Mouse (Mus musculus) neural tube, embryonic 15.5 days (tissue): Measurements from ENCODE around the gene Morf4l2. TPM values are rescaled to one million over a fixed set of nuclear protein-coding genes. Genes with fewer than 3 reads are reported as not detected.

ENCODE experiments used
- ATAC-seq: fragments of 200-750 bp; cut with Nextera tagmentation; 2 replicates; pipeline ENCODE4 v1.8.0; 2017; ENCODE audit warnings: mild to moderate bottlenecking, moderate TSS enrichment, moderate library complexity; ENCODE audit not compliant: low FRiP score
- H3K27ac ChIP-seq: fragments of 300-500 bp; sonication (generic); replicated peaks from 2 replicates; pipeline ENCODE4 v1.5.1; 2015; ENCODE audit warnings: mild to moderate bottlenecking, inconsistent platforms
- H3K27me3 ChIP-seq: fragments of 300-500 bp; sonication (generic); replicated peaks from 2 replicates; pipeline ENCODE4 v1.6.1; 2015; ENCODE audit warnings: inconsistent platforms
- H3K36me3 ChIP-seq: fragments of 300-500 bp; sonication (generic); 2 replicates; pipeline ENCODE4 v1.6.1; 2015; ENCODE audit warnings: inconsistent platforms
- H3K4me1 ChIP-seq: fragments of 300-500 bp; sonication (generic); 2 replicates; pipeline ENCODE4 v1.6.1; 2015; ENCODE audit warnings: inconsistent platforms
- H3K4me2 ChIP-seq: fragments of 300-500 bp; sonication (generic); 2 replicates; pipeline ENCODE4 v1.6.1; 2015; ENCODE audit warnings: inconsistent platforms, mild to moderate bottlenecking, moderate library complexity
- H3K4me3 ChIP-seq: fragments of 300-500 bp; sonication (generic); replicated peaks from 2 replicates; pipeline ENCODE4 v1.5.1; 2015; ENCODE audit warnings: mild to moderate bottlenecking, inconsistent platforms
- H3K9ac ChIP-seq: fragments of 300-500 bp; sonication (generic); replicated peaks from 2 replicates; pipeline ENCODE4 v1.6.1; 2015; ENCODE audit warnings: mild to moderate bottlenecking, inconsistent platforms
- H3K9me3 ChIP-seq: fragments of 300-500 bp; sonication (generic); replicated peaks from 2 replicates; pipeline ENCODE4 v1.6.1; 2016; ENCODE audit warnings: inconsistent platforms
- WGBS: fragments of 180-500 bp; shearing (Covaris S2); methylation state at CpG from one replicate; pipeline ENCODE4 v1.1.7; 2015; ENCODE audit warnings: mixed read lengths; 5-methylcytosine and 5-hydroxymethylcytosine counted together
- polyA plus RNA-seq: library from polyadenylated mRNA; unstranded; fragments of >200 nt; fragmentation: Nextera tagmentation; extraction: Ambion mirVana; gene quantifications from 2 replicates; pipeline ENCODE4 v1.2.1, GENCODE M21; 2015

Morf4l2 gene
- 509 and 511 TPM in 2 replicates for polyA plus RNA-seq

DNA sequence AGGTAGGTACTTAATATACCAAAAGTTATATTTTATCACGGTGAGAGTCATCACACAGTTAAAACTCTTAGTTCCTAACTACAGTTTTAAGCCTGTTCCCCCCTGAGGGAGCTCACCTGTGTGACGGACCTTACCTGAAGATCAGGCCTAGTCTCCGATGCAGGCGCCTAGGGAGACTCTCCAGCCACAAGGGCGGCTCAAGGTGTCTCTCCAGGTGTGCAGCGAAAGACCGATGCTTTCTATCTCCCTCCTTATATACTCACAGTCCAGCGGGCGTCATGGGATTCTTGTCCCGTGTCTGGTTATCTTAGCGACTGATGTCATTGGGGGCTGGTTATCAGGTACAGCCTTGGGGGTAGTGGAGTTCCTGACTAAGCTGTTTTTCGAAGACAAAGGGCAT is at the start of gene Morf4l2:
TSS of gene Morf4l2 (minus strand) at position 232 of the 400 bp plus-strand sequence.
- no peaks in the 10 kb centered on the region for H3K36me3 ChIP-seq
- H3K4me1 ChIP-seq, result peaks cover 3% of the 10 kb centered on the region
- no peaks in the 10 kb centered on the region for H3K9me3 ChIP-seq
- H3K9ac ChIP-seq, result peak within 1 kb of the TSS; percentile 46
- H3K27me3 ChIP-seq, result no peaks in the 10 kb centered on the region
- H3K4me2 ChIP-seq, result peak within 1 kb of the TSS; percentile 58
- 94% methylated on average over 12 of the region's 12 CpGs for WGBS
- no peak for ATAC-seq
- H3K27ac ChIP-seq, result peak within 1 kb of the TSS; percentile 94
- peak within 1 kb of the TSS; percentile 53 for H3K4me3 ChIP-seq

DNA sequence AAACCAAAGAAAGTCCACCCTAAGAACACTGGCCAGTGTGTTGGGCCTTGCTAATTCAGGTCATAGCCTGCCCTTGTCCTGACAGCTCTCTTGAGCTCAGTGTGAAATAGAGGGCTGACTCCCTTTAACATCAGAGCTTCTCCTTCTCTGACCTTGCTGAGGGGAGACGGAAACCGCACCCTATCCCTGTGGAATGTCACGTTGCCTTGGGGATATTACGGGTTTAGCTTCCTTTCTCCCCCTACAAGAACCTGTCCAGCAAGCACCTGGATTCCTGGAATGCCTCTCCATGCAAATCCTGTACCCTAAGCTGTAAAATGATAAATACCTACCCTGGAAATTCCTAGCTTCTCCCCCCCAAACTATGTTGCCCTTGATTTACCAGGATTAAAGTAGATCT is 46.0 kb upstream of the Morf4l2 start:
- Histone ChIP-seq H3K4me1 (no peaks in the 10 kb centered on the region), H3K36me3 (no peaks in the 10 kb centered on the region), H3K27me3 (no peaks in the 10 kb centered on the region), H3K9me3 (no peaks in the 10 kb centered on the region), H3K4me3 (no peak overlapping the region), H3K9ac (no peak overlapping the region), H3K27ac (no peak overlapping the region), H3K4me2 (no peak overlapping the region)
- ATAC-seq, result no peak
- 89% methylated on average over 4 of the region's 4 CpGs for WGBS

DNA sequence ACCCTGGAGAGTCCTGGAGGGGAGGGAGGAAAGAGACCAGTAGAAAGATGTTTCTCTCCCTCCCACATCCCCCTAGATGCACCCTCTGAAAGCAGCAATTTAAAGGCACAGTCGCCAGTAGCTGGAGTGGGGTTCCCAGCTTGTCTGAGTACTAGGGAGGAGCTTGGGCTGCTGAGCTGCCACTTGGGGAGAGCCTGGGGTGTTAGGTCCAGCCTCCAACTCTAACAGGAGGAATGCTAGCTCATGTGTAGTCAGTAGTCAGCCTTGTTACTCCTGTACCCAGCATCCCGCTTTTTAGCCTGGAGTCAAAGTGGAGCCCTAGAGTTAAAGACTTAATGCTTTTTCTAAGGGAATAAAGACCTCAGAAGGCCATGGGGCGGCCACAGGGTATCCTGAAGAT is 36.6 kb upstream of the Morf4l2 start, which contains the start of gene Glra4:
TSS of gene Glra4 (minus strand) at position 101 of the 400 bp plus-strand sequence.
- WGBS, result 86% methylated on average over 3 of the region's 3 CpGs
- no peaks in the 10 kb centered on the region for H3K36me3 ChIP-seq
- ATAC-seq, result no peak

DNA sequence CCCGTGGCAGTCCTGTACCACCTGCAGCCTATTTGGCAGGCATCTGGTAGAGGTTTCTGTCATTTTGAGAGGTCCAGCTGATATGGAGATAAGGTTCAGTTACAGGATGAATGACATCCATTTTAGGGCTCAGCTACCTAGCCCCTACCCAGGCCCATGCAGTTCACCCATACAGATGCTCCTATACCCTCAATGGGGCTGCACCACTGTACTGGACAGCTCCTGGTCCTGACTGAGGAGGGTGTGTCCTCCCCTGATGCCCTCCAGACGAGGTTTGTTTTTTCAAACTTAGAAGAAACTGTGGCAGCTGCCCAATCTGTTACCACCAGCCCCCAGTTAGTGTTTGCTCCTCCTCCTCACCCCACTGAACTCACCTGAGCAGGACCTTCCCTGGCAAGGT is 35.8 kb upstream of the Morf4l2 start:
- Histone ChIP-seq H3K27ac (no peak overlapping the region), H3K9me3 (no peaks in the 10 kb centered on the region), H3K4me3 (no peak overlapping the region), H3K36me3 (no peaks in the 10 kb centered on the region), H3K4me2 (no peak overlapping the region), H3K9ac (no peak overlapping the region), H3K27me3 (no peaks in the 10 kb centered on the region), H3K4me1 (no peaks in the 10 kb centered on the region)
- ATAC-seq, result no peak
- WGBS, result 67% methylated on average over 2 of the region's 2 CpGs

More for the DNA sequence above, 36.6 kb upstream of the Morf4l2 start, which contains the start of gene Glra4:
- no peak within 1 kb of the TSS for H3K9ac ChIP-seq
- no peak within 1 kb of the TSS for H3K4me3 ChIP-seq
- no peak within 1 kb of the TSS for H3K4me2 ChIP-seq
- H3K4me1 ChIP-seq, result no peaks in the 10 kb centered on the region
- no peak within 1 kb of the TSS for H3K27ac ChIP-seq
- no peaks in the 10 kb centered on the region for H3K9me3 ChIP-seq
- H3K27me3 ChIP-seq, result no peaks in the 10 kb centered on the region

DNA sequence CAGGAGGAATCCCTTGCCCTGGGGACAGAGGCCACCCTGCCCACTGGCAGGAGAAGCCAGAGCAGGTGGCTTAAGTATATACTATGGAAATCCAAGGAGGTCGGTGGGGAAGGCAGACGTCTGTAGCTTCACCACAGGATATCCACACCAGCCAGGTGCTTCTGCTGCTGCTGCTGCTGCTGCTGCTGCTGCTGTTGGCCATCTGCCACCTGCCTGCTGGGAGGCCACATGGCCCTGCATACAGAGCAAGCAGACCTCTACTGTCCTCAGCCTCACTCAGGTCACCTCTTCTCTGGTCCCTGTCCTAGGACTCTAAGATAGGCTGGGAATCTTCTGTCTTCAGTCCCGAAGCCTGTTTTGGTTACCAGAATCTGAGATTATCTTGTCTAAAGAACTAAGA is 34.6 kb upstream of the Morf4l2 start:
- Histone ChIP-seq H3K9me3 (no peaks in the 10 kb centered on the region), H3K4me3 (no peak overlapping the region)
- 77% methylated on average over 3 of the region's 3 CpGs for WGBS

DNA sequence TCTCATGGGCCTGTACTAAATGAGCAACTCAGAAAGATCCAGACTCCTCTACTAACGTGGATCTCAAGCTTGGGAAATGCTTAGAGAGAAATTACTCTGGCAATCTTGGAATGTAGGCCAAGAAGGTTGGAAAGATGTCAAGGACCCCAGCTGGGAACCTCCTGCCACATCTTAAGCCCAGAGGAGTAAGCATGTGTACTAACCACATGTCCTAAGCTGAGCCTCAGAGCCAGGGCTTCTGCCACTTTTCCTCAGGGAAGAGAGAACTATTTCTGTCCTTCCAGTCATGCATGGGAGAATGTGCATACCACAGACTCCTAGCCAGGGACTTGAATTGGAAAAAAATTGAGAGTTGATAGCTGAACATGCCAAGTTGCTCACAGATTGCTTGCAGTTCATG is 29.5 kb upstream of the Morf4l2 start:
- Histone ChIP-seq H3K4me2 (no peak overlapping the region), H3K36me3 (no peaks in the 10 kb centered on the region), H3K4me3 (no peak overlapping the region), H3K4me1 (no peaks in the 10 kb centered on the region), H3K27ac (no peak overlapping the region), H3K27me3 (no peaks in the 10 kb centered on the region; the same call in 1 of the 2 replicates), H3K9me3 (no peaks in the 10 kb centered on the region), H3K9ac (no peak overlapping the region)
- ATAC-seq, result no peak
- 74% methylated on average over 1 of the region's 1 CpGs for WGBS

More for the DNA sequence above, 34.6 kb upstream of the Morf4l2 start:
- no peaks in the 10 kb centered on the region for H3K36me3 ChIP-seq
- H3K4me2 ChIP-seq, result no peak overlapping the region
- no peak overlapping the region for H3K27ac ChIP-seq
- no peaks in the 10 kb centered on the region for H3K4me1 ChIP-seq
- no peak overlapping the region for H3K9ac ChIP-seq
- H3K27me3 ChIP-seq, result no peaks in the 10 kb centered on the region
- no peak for ATAC-seq

DNA sequence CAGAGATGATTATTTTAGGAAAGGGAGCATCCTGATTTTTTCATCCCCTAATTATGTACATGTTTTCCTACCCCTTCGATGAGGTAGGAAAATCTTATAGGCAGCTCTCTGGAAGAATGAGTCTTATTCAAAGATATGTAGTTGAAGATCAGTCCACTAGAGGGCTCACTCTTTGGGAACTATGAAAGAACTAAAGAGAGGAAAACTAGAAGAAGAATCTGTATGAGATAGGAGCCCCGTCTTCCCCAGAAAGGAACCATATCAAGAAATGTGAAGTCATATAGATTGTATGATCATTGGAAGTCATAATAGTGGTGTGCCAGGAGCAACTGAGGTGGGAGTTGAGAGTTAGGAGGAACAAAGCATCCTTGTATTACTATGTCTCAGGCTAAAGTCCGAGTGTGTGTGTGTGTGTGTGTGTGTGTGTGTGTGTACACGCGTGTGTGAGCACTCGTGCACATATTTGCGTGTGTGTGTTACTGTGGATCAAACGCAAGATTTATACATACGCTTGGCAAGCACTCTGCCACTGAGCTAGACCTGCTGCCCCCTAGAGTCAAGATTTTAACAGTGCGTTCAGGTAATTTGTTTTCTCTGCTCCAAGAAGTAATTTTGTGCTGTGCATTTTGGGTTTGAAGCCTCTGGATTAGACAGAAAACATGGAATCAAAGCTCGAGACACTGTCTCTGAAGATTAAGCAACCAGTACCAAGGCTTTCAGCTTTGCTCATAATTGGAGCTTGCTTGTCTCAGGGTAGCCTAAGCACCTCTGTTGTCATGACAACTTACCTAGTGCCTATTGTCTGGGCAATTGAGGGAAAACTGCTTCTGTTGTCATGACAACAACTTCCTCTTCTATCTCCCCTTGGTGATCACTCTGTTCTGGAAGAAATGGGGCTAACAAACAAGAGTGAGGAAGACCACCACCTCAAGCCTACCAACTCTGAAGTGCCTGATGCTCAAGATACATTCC is 17.9 kb upstream of the Morf4l2 start:
- 0 out of 2 replicates have a peak overlapping the region, but pooled peaks have one; percentile 33 for H3K27ac ChIP-seq
- peak overlapping the region; percentile 22 for H3K4me2 ChIP-seq

DNA sequence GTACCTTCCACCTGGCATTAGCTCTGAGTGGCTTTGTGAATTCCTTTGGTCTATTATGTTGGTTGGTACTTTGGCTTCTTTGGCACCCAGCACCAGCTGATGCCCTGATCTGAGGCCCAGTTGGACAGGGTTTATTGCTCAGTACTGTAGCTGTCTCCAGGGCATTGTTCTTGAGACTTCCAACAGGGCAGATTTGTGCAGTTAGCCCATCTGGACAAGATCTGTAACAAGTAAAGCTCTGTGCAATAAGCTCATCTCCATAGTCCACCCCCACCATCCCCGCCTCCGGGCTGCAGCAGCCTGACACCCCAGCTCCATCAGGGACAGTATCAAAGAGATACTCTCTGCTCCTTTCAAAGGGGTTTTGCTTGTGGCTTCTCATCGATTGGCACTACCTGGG is 12.0 kb upstream of the Morf4l2 start:
- WGBS, result 81% methylated on average over 3 of the region's 3 CpGs
- no peak overlapping the region for H3K27ac ChIP-seq
- H3K27me3 ChIP-seq, result no peaks in the 10 kb centered on the region
- no peak overlapping the region for H3K4me3 ChIP-seq
- no peak overlapping the region for H3K4me2 ChIP-seq
- H3K9me3 ChIP-seq, result no peaks in the 10 kb centered on the region
- H3K9ac ChIP-seq, result no peak overlapping the region
- no peaks in the 10 kb centered on the region for H3K36me3 ChIP-seq
- no peaks in the 10 kb centered on the region for H3K4me1 ChIP-seq
- ATAC-seq, result no peak

More for the DNA sequence above, 17.9 kb upstream of the Morf4l2 start:
- Histone ChIP-seq H3K36me3 (no peaks in the 10 kb centered on the region), H3K9ac (no peak overlapping the region), H3K27me3 (no peaks in the 10 kb centered on the region), H3K4me3 (no peak overlapping the region), H3K9me3 (no peaks in the 10 kb centered on the region), H3K4me1 (no peaks in the 10 kb centered on the region)
- 65% methylated on average over 11 of the region's 11 CpGs for WGBS
- peak; percentile 87 for ATAC-seq

DNA sequence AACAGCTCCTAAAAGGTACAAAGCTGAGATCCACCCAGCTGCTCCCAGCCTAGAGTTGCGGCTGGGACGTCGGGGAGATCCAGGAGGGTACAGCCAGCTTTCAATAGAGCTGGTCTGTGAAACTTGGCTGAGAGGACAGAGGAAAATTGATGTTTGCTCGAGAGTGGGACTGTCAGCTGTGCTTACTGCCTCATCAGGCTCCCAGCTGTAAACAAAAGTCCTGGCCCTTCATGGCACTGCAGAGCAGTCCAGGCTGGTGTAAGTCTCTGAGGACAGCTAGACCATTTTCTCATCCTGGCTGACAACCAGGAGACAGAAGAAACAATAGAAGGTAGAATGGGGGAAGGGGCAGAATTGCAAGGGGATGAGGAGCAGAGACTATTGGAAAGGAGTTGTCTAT is 5.8 kb upstream of the Morf4l2 start:
- Histone ChIP-seq H3K36me3 (no peaks in the 10 kb centered on the region), H3K4me1 (no peaks in the 10 kb centered on the region), H3K9ac (no peak overlapping the region), H3K4me2 (no peak overlapping the region), H3K4me3 (no peak overlapping the region), H3K9me3 (no peaks in the 10 kb centered on the region), H3K27me3 (no peaks in the 10 kb centered on the region), H3K27ac (no peak overlapping the region)
- WGBS, result 69% methylated on average over 4 of the region's 4 CpGs
- no peak for ATAC-seq

DNA sequence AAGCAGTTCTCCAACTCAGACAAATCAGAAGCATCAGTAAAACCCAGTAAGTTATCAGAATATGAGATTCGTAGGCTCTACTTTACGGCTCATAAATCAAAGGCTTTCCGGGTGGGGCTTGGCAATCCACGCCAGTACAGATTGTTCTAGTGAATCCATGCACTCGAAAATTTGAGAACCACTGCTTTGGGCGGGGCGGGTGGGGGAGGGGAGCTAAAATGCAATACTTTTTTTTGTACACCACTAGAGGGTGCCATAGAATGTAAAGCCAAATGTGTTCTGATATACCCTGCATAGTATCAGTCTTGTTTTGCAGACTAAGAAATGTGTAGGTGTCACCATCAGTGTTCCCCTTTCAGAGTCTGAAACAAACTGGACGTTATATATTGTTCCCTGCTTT is 1.2 kb upstream of the Morf4l2 start:
- H3K27ac ChIP-seq, result no peak overlapping the region
- H3K4me3 ChIP-seq, result no peak overlapping the region
- no peaks in the 10 kb centered on the region for H3K4me1 ChIP-seq
- no peaks in the 10 kb centered on the region for H3K9me3 ChIP-seq
- H3K9ac ChIP-seq, result no peak overlapping the region
- no peaks in the 10 kb centered on the region for H3K36me3 ChIP-seq
- H3K27me3 ChIP-seq, result no peaks in the 10 kb centered on the region
- WGBS, result 82% methylated on average over 8 of the region's 8 CpGs
- H3K4me2 ChIP-seq, result no peak overlapping the region
- ATAC-seq, result no peak

DNA sequence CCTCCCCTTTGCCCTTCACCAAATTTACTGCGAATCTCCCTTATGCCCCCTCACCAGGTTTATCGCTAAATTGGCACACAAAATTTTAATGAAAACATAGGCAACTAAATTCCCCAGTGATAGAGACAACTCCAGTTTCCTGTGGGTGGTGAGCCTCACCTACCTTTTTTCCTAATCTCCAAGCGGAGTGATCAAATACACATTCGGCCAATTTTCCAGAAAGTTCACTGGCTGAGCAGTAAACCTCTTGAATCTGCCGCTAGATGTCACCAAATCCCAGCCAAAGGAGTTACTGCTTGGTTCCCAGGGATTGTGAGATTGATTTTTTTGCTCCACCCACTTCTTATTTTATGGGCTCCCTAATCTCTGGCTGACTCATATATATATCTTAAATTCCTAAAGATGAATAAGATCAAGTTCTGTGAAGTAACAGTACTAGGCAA is 808 bp downstream of the Morf4l2 start:
- ATAC-seq, result no peak
- Histone ChIP-seq H3K9me3 (no peaks in the 10 kb centered on the region), H3K36me3 (no peaks in the 10 kb centered on the region), H3K27ac (peak overlapping the region; percentile 94), H3K27me3 (no peaks in the 10 kb centered on the region), H3K4me2 (peak overlapping the region; percentile 58), H3K4me3 (peak overlapping the region; percentile 53), H3K9ac (peak overlapping the region; percentile 46), H3K4me1 (peaks cover 3% of the 10 kb centered on the region)
- WGBS, result 26% methylated on average over 5 of the region's 5 CpGs

DNA sequence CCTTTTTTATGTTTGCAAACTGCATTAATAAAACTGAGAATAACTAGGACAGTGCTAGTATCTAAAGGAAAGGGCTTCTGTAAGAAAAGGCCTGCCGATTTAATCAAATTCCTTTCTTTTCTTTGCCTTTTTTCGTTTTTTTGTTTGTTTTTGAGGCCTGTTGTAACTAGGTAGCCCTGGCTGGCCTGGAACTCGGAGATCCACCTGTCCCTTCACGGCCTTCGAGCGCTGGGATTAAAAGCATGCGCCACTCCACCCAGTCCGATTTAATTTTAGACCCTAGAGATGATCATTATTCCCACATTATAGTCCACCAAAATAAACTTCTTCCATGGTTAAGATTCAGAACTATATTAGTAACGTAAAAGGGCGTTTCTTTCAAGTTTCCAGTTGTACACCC is 1.2 kb downstream of the Morf4l2 start:
- Histone ChIP-seq H3K27me3 (no peaks in the 10 kb centered on the region), H3K4me3 (peak overlapping the region; percentile 53), H3K4me1 (peaks cover 3% of the 10 kb centered on the region), H3K27ac (peak overlapping the region; percentile 94), H3K36me3 (no peaks in the 10 kb centered on the region), H3K9ac (peak overlapping the region; percentile 46), H3K9me3 (no peaks in the 10 kb centered on the region), H3K4me2 (peak overlapping the region; percentile 58)
- 19% methylated on average over 10 of the region's 10 CpGs for WGBS
- no peak for ATAC-seq
